Mouse (Mus musculus) midbrain, embryonic 14.5 days (tissue): ENCODE results near the gene Vmn2r3. TPM values are rescaled to one million over a fixed set of nuclear protein-coding genes. Genes with fewer than 3 reads are reported as not detected.
"Not testable (repeated sequence)": the region's sequence is repeated elsewhere in the genome, so short reads cannot be mapped to it uniquely, and the experiment has no call there.

ENCODE experiments used
- ATAC-seq: fragments of 200-750 bp; cut with Nextera tagmentation; 2 replicates; pipeline ENCODE4 v1.8.0; 2017; ENCODE audit warnings: moderate number of reproducible peaks, moderate library complexity; ENCODE audit not compliant: low FRiP score, low TSS enrichment
- DNase-seq: peaks from one replicate; pipeline ENCODE4 v3.0.0-alpha.2; 2015
- H3K27ac ChIP-seq: fragments of 300-500 bp; sonication (generic); replicated peaks from 2 replicates; pipeline ENCODE4 v1.5.1; 2014; ENCODE audit warnings: mild to moderate bottlenecking, low read depth, low read length, moderate library complexity
- H3K27me3 ChIP-seq: fragments of 300-500 bp; sonication (generic); 2 replicates; pipeline ENCODE4 v1.6.1; 2014; ENCODE audit warnings: low read length, control low read depth, mixed read lengths; ENCODE audit not compliant: control insufficient read depth, insufficient read depth
- H3K36me3 ChIP-seq: fragments of 300-500 bp; sonication (generic); 2 replicates; pipeline ENCODE4 v1.6.1; 2014; ENCODE audit warnings: low read length, control low read depth; ENCODE audit not compliant: control insufficient read depth, insufficient read depth
- H3K4me1 ChIP-seq: fragments of 300-500 bp; sonication (generic); 2 replicates; pipeline ENCODE4 v1.6.1; 2014; ENCODE audit warnings: mild to moderate bottlenecking, antibody characterized with exemption, low read length, control low read depth; ENCODE audit not compliant: control insufficient read depth, insufficient read depth
- H3K4me2 ChIP-seq: fragments of 300-500 bp; sonication (generic); 2 replicates; pipeline ENCODE4 v1.6.1; 2014; ENCODE audit warnings: mild to moderate bottlenecking, low read length, moderate library complexity
- H3K4me3 ChIP-seq: fragments of 300-500 bp; sonication (generic); replicated peaks from 2 replicates; pipeline ENCODE4 v1.5.1; 2014; ENCODE audit warnings: low read depth, low read length
- H3K9ac ChIP-seq: fragments of 300-500 bp; sonication (generic); replicated peaks from 2 replicates; pipeline ENCODE4 v1.6.1; 2014; ENCODE audit warnings: mild to moderate bottlenecking, low read length, moderate library complexity
- H3K9me3 ChIP-seq: fragments of 300-500 bp; sonication (generic); 2 replicates; pipeline ENCODE4 v1.6.1; 2016; ENCODE audit warnings: low read length, control low read depth, mixed read lengths; ENCODE audit not compliant: control insufficient read depth
- WGBS: fragments of 180-500 bp; shearing (Covaris S2); extraction: QIAGEN DNeasy Blood & Tissue Kit; methylation state at CpG from one replicate; pipeline ENCODE4 v1.1.7; 2014; 5-methylcytosine and 5-hydroxymethylcytosine counted together
- polyA plus RNA-seq: library from polyadenylated mRNA; unstranded; fragments of >200 nt; fragmentation: Nextera tagmentation; extraction: Ambion mirVana; gene quantifications from 2 replicates; pipeline ENCODE4 v1.2.1, GENCODE M21; 2014

Vmn2r3 gene
- polyA plus RNA-seq, 1 experiment from 2014 or later, result not detected

DNA sequence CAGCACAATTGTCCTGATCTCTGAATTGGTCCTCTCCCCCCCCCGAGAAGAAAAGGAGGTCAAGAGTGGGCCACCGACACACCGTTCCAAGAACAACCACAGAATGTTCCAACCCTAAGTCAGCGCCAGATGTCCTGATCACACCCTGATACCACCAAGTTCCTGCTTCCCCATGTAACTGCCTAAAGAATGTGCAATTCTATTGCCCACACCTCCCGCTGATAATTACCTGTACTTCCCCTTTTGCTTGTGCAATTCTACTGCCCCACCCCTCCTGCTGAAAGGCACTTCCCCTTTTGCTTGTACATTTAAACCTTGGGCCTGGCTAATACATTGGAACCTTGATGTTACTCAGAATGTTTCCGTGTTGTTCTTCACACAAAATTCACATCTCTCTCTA, 54.0 kb downstream of the Vmn2r3 start:
- H3K36me3 ChIP-seq, H3K9ac ChIP-seq, H3K4me3 ChIP-seq, H3K27me3 ChIP-seq, H3K9me3 ChIP-seq, H3K4me1 ChIP-seq, ATAC-seq, H3K27ac ChIP-seq, H3K4me2 ChIP-seq, DNase-seq: not testable (repeated sequence)
- 95% methylated on average over 6 of the region's 6 CpGs for WGBS

DNA sequence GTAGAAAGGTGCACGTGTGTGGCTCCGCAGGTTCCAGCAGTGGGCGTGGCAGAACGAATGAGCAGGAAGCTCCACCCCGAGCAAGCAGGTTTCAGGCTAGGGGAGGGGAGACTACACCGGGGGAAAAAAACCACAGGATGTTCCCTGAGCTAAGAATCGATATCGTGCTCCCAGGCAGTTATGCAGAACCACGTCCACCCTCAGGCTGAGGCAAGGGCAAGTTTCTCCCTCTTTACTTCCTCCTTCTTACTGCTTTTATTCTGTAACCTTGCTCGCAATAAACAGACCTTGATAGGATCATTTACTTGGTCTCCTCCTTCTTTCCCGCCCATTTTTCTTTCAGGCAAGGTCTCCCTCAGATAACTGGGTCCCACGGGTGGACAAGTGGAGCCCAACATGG, 55.9 kb downstream of the Vmn2r3 start:
- not testable (repeated sequence) for DNase-seq, H3K36me3 ChIP-seq, H3K27ac ChIP-seq, H3K4me1 ChIP-seq, ATAC-seq, H3K4me3 ChIP-seq, H3K9ac ChIP-seq, H3K9me3 ChIP-seq, H3K4me2 ChIP-seq, H3K27me3 ChIP-seq
- 86% methylated on average over 8 of the region's 12 CpGs for WGBS

DNA sequence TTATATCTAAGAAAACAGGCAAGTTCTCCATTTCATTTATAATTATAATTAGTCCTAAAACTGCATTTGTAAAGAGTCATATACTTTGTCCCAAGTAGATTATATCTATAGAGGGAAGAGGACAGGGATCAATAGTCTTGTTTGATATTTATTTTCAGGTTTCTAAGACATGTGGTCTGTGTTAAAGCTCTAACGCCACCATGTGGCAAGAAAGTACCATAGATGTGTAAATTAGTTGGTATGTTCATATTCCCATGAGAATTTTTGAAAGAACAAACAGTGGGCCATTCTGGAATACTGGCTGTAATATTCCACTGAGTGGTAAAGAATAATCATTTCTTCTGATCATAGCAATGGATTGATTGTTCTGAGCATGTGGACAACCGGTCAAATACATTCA, 62.3 kb downstream of the Vmn2r3 start:
- no peaks in the 10 kb centered on the region for H3K27me3 ChIP-seq
- no peak overlapping the region for H3K27ac ChIP-seq
- no peak overlapping the region for H3K4me2 ChIP-seq
- H3K9me3 ChIP-seq, result no peaks in the 10 kb centered on the region
- DNase-seq (no peak), ATAC-seq (no peak)
- no peaks in the 10 kb centered on the region for H3K36me3 ChIP-seq
- H3K9ac ChIP-seq, result no peak overlapping the region
- no peaks in the 10 kb centered on the region for H3K4me1 ChIP-seq
- 44% methylated on average over 2 of the region's 2 CpGs for WGBS
- no peak overlapping the region for H3K4me3 ChIP-seq

Other genes with a start within 250 kb of the Vmn2r3 start
- gene Vmn2r1, start 208.2 kb downstream of the Vmn2r3 start, polyA plus RNA-seq, result 0.08 and 0.16 TPM in 2 replicates
- 0.08 TPM in 1 of 2 replicates, not detected in the other for gene Vmn2r2, start 147.8 kb downstream of the Vmn2r3 start, polyA plus RNA-seq
- not detected in 2 replicates for gene Vmn2r4, start 125.7 kb upstream of the Vmn2r3 start, polyA plus RNA-seq
- not detected in 2 replicates for gene Vmn2r5, start 220.1 kb upstream of the Vmn2r3 start, polyA plus RNA-seq